Mouse (Mus musculus): ENCODE data around the gene Syt2. TPM values are rescaled to one million over a fixed set of nuclear protein-coding genes. Genes with fewer than 3 reads are reported as not detected.

The Syt2 gene
- polyA plus RNA-seq, 1 experiment = 0.05 TPM

DNA sequence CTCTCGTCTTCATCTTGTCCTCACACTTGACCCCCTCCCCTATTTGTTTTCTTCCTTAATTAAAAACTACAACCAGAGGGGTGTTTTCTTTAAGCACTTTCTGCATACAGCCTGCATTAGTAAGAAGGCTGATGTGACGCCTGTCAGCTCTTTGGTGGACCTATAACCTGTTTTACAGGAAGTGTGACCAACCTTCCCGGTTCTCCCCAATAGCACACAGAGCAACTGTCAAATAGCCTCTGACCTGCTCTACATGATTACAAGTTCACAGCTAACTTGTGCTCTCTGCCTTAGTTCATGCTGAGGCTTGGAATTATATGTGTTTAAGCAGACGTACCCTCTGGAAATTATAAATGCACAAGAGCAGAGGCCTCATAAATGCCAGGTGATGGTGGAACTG, 120.0 kb downstream of the Syt2 start:
- no peaks in the 10 kb centered on the region for H3K27me3 ChIP-seq (ENCODE audit: control insufficient read depth, insufficient read depth, low read length)
- H3K36me3 ChIP-seq (ENCODE audit: control insufficient read depth, insufficient read depth, low read length) = no peaks in the 10 kb centered on the region
- TF ChIP-seq CTCF (IDR thresholded peaks at IDR 0.05; ENCODE audit: borderline replicate concordance, control insufficient read depth, extremely low read depth, insufficient read depth, low read length, poor library complexity) = no peak
- no peak for TF ChIP-seq POLR2A (IDR thresholded peaks at IDR 0.05; ENCODE audit: control insufficient read depth, extremely low read depth, insufficient read depth, low read length, poor library complexity)
- DNase-seq = no peak
- H3K4me1 ChIP-seq (replicated peaks; ENCODE audit: control insufficient read depth, insufficient read depth, low read length) = no peaks in the 10 kb centered on the region
- WGBS = 92% methylated on average over 4 of the region's 4 CpGs
- H3K27ac ChIP-seq (ENCODE audit: control insufficient read depth, insufficient read depth, low read length) = no peak overlapping the region
- no peak overlapping the region for H3K4me3 ChIP-seq (ENCODE audit: control insufficient read depth, insufficient read depth, low read length)

DNA sequence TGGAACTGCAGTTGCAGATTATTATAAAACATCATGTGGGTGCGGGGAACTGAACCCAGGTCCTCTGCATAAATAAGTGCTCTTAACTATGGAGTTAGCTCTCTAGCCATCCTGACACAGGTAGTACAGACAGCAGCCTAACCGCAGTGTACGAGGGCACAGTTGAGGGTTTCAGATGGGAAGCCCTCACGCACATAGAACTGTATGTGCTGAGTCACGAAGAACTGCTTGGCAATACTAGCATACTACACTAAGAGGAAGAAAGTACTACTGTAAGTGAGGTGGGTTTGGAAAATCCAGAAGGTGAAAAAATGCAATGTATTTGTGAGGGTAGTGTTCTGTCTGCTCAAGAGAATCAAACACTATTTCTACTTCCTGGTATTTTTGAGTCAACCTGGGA, 123.8 kb downstream of the Syt2 start:
- TF ChIP-seq CTCF (IDR thresholded peaks at IDR 0.05; ENCODE audit: borderline replicate concordance, control insufficient read depth, extremely low read depth, insufficient read depth, low read length, poor library complexity) = no peak
- no peak for TF ChIP-seq POLR2A (IDR thresholded peaks at IDR 0.05; ENCODE audit: control insufficient read depth, extremely low read depth, insufficient read depth, low read length, poor library complexity)
- H3K4me1 ChIP-seq (replicated peaks; ENCODE audit: control insufficient read depth, insufficient read depth, low read length) = no peaks in the 10 kb centered on the region
- H3K27me3 ChIP-seq (ENCODE audit: control insufficient read depth, insufficient read depth, low read length) = no peaks in the 10 kb centered on the region
- WGBS = 61% methylated on average over 5 of the region's 5 CpGs
- no peak overlapping the region for H3K4me3 ChIP-seq (ENCODE audit: control insufficient read depth, insufficient read depth, low read length)
- DNase-seq = no peak
- H3K27ac ChIP-seq (ENCODE audit: control insufficient read depth, insufficient read depth, low read length) = no peak overlapping the region
- H3K36me3 ChIP-seq (ENCODE audit: control insufficient read depth, insufficient read depth, low read length) = peaks cover 8% of the 10 kb centered on the region; the same call in 1 of the 2 replicates

DNA sequence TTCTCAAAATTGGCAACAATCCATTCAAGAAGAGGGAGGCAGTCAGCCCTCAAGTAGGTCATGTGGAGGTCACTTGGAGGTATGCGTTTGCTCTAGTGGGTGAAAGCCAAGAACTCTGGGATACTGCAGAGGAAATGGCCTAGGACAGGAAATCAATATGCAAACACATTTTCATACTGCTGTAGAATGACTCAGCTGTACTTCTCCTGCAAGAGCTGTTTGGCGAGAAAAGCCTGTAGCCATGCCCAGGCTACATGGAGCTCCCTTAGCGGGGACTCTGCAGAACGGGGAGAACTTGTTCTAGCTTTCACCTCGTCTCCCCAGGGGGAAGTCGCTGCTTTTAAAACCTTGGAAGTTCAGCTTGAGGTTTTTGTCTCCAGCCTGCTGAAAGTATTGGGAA, 124.9 kb downstream of the Syt2 start:
- Histone ChIP-seq H3K4me1 (replicated peaks; ENCODE audit: control insufficient read depth, insufficient read depth, low read length) (no peaks in the 10 kb centered on the region), H3K27ac (ENCODE audit: control insufficient read depth, insufficient read depth, low read length) (no peak overlapping the region), H3K4me3 (ENCODE audit: control insufficient read depth, insufficient read depth, low read length) (no peak overlapping the region), H3K27me3 (ENCODE audit: control insufficient read depth, insufficient read depth, low read length) (no peaks in the 10 kb centered on the region), H3K36me3 (ENCODE audit: control insufficient read depth, insufficient read depth, low read length) (peaks cover 14% of the 10 kb centered on the region)
- DNase-seq = no peak
- 53% methylated on average over 6 of the region's 6 CpGs for WGBS
- no peak for TF ChIP-seq CTCF (IDR thresholded peaks at IDR 0.05; ENCODE audit: borderline replicate concordance, control insufficient read depth, extremely low read depth, insufficient read depth, low read length, poor library complexity)
- no peak for TF ChIP-seq POLR2A (IDR thresholded peaks at IDR 0.05; ENCODE audit: control insufficient read depth, extremely low read depth, insufficient read depth, low read length, poor library complexity)

DNA sequence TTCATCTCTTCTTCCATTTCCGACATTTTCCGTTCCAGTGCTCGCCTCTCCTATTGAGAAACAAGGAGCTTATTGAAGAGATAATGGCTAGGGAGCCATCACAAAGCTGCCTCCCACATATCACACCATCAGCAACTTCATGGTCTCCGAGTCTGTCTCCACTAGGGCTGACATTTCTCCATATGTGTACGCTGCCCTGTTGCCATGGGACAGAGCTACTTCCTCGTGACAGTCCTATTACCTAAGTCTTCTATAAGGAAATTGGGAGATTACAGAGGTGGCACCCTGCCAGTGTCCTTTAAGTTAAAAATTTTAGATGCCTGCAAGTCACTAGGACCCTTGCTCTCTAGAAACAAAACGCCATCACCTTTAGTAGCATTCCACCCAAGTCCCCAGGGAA, 125.5 kb downstream of the Syt2 start:
- Histone ChIP-seq H3K4me1 (replicated peaks; ENCODE audit: control insufficient read depth, insufficient read depth, low read length) (no peaks in the 10 kb centered on the region), H3K36me3 (ENCODE audit: control insufficient read depth, insufficient read depth, low read length) (peaks cover 14% of the 10 kb centered on the region), H3K4me3 (ENCODE audit: control insufficient read depth, insufficient read depth, low read length) (no peak overlapping the region), H3K27ac (ENCODE audit: control insufficient read depth, insufficient read depth, low read length) (no peak overlapping the region), H3K27me3 (ENCODE audit: control insufficient read depth, insufficient read depth, low read length) (no peaks in the 10 kb centered on the region)
- 97% methylated on average over 7 of the region's 7 CpGs for WGBS
- TF ChIP-seq CTCF (IDR thresholded peaks at IDR 0.05; ENCODE audit: borderline replicate concordance, control insufficient read depth, extremely low read depth, insufficient read depth, low read length, poor library complexity) (no peak), POLR2A (IDR thresholded peaks at IDR 0.05; ENCODE audit: control insufficient read depth, extremely low read depth, insufficient read depth, low read length, poor library complexity) (no peak)
- no peak for DNase-seq

DNA sequence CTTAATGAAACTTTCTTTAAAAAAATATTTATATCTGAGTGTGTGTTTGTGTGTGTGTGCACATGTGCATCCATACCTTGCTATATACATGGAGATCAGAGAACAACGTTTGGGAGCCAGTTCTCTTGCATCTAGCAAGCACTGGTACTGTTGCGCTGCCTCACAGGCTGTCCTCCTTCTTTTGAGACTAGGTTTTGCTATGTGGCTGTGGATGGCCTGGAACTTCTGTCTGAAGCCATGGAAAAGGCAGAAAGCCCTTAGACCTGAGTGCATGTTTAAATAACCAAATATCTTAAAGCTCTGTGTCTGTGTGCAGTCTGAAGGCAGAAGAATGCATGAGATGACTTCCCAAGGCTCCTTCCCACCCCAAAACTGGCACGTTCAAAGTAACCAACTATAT, 126.3 kb downstream of the Syt2 start:
- H3K27ac ChIP-seq (ENCODE audit: control insufficient read depth, insufficient read depth, low read length) = no peak overlapping the region
- H3K4me3 ChIP-seq (ENCODE audit: control insufficient read depth, insufficient read depth, low read length) = no peak overlapping the region
- peaks cover 14% of the 10 kb centered on the region for H3K36me3 ChIP-seq (ENCODE audit: control insufficient read depth, insufficient read depth, low read length)
- 92% methylated on average over 3 of the region's 3 CpGs for WGBS
- DNase-seq = no peak
- no peak for TF ChIP-seq CTCF (IDR thresholded peaks at IDR 0.05; ENCODE audit: borderline replicate concordance, control insufficient read depth, extremely low read depth, insufficient read depth, low read length, poor library complexity)
- no peak for TF ChIP-seq POLR2A (IDR thresholded peaks at IDR 0.05; ENCODE audit: control insufficient read depth, extremely low read depth, insufficient read depth, low read length, poor library complexity)
- H3K4me1 ChIP-seq (replicated peaks; ENCODE audit: control insufficient read depth, insufficient read depth, low read length) = peaks cover 4% of the 10 kb centered on the region
- H3K27me3 ChIP-seq (ENCODE audit: control insufficient read depth, insufficient read depth, low read length) = no peaks in the 10 kb centered on the region

DNA sequence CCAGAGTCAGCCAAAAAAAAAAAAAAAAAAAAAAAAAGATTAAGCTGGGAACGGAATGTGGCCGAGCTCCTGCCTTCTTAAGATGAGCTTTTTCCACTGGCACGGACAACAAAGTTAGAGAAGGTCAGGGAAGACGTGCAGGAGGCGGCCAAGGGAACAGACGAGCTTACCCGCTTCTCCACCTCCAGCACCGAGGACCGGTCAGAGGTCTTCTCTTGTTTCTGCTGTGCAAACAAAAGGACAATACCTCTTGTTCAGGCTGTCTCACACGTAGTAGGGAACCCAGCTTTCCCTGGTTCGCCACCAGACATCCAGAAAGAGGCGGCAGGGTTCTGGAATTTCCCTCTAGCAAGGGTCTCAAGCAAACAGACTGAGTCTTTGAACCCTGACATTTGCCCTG, 126.8 kb downstream of the Syt2 start:
- WGBS = 93% methylated on average over 12 of the region's 12 CpGs
- no peak overlapping the region for H3K4me3 ChIP-seq (ENCODE audit: control insufficient read depth, insufficient read depth, low read length)
- peaks cover 14% of the 10 kb centered on the region for H3K36me3 ChIP-seq (ENCODE audit: control insufficient read depth, insufficient read depth, low read length)
- no peak for DNase-seq
- no peak overlapping the region for H3K27ac ChIP-seq (ENCODE audit: control insufficient read depth, insufficient read depth, low read length)
- H3K4me1 ChIP-seq (replicated peaks; ENCODE audit: control insufficient read depth, insufficient read depth, low read length) = peaks cover 8% of the 10 kb centered on the region
- TF ChIP-seq POLR2A (IDR thresholded peaks at IDR 0.05; ENCODE audit: control insufficient read depth, extremely low read depth, insufficient read depth, low read length, poor library complexity) = no peak
- no peak for TF ChIP-seq CTCF (IDR thresholded peaks at IDR 0.05; ENCODE audit: borderline replicate concordance, control insufficient read depth, extremely low read depth, insufficient read depth, low read length, poor library complexity)
- no peaks in the 10 kb centered on the region for H3K27me3 ChIP-seq (ENCODE audit: control insufficient read depth, insufficient read depth, low read length)

DNA sequence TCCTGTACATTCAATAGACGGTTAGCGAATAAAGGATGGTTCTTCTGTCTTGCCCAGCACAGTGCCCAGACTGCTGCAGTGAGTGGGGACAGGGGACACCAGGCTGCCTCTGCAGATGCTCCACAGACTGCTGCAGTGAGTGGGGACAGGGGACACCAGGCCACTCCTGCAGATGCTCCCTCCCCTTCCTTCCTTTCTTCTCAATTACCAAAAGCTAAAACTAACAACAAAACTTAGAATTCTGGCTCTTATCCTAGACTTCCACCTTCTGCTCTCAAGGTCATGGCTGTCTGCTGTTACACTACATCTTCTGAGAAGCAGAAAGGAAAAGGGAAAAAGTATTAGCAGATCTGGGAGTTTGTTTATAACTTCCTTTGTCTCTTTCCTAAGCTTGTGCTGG, 127.8 kb downstream of the Syt2 start:
- H3K27ac ChIP-seq (ENCODE audit: control insufficient read depth, insufficient read depth, low read length) = no peak overlapping the region
- H3K4me1 ChIP-seq (replicated peaks; ENCODE audit: control insufficient read depth, insufficient read depth, low read length) = peaks cover 8% of the 10 kb centered on the region
- no peak for DNase-seq
- 81% methylated on average over 2 of the region's 2 CpGs for WGBS
- H3K4me3 ChIP-seq (ENCODE audit: control insufficient read depth, insufficient read depth, low read length) = no peak overlapping the region
- H3K27me3 ChIP-seq (ENCODE audit: control insufficient read depth, insufficient read depth, low read length) = no peaks in the 10 kb centered on the region
- H3K36me3 ChIP-seq (ENCODE audit: control insufficient read depth, insufficient read depth, low read length) = peaks cover 14% of the 10 kb centered on the region
- no peak for TF ChIP-seq CTCF (IDR thresholded peaks at IDR 0.05; ENCODE audit: borderline replicate concordance, control insufficient read depth, extremely low read depth, insufficient read depth, low read length, poor library complexity)
- no peak for TF ChIP-seq POLR2A (IDR thresholded peaks at IDR 0.05; ENCODE audit: control insufficient read depth, extremely low read depth, insufficient read depth, low read length, poor library complexity)
